Mouse (Mus musculus) MEL (cell line): ENCODE results near the gene Gm45716. TPM values are rescaled to one million over a fixed set of nuclear protein-coding genes. Genes with fewer than 3 reads are reported as not detected.

Experiments
- DNase-seq: peaks from one replicate; pipeline ENCODE4 v3.0.0; 2011; ENCODE audit warnings: low read depth, low spot score
- H3K27ac ChIP-seq: 2 replicates; pipeline ENCODE4 v1.5.1; 2012; ENCODE audit warnings: low read depth, mild to moderate bottlenecking, control low read depth, low read length, moderate library complexity; ENCODE audit not compliant: control insufficient read depth
- H3K27me3 ChIP-seq, 2 experiments: fragments of 150-350 bp in 1 of 2; sonication (generic) in 1 of 2; 2 replicates each; pipeline ENCODE4 v1.6.1; 2012; ENCODE audit warnings: low read length in 2 of 2, mild to moderate bottlenecking in 2 of 2, improper control_type of control experiment in 1 of 2, moderate library complexity in 1 of 2; ENCODE audit not compliant: insufficient read depth in 2 of 2, control insufficient read depth in 1 of 2
- H3K36me3 ChIP-seq, 2 experiments: 2 replicates each; pipeline ENCODE4 v1.6.1; 2012 to 2014; ENCODE audit warnings: low read length in 2 of 2, improper control_type of control experiment in 1 of 2, inconsistent platforms in 1 of 2, mild to moderate bottlenecking in 1 of 2; ENCODE audit not compliant: insufficient read depth in 2 of 2, control insufficient read depth in 1 of 2
- H3K4me1 ChIP-seq, 2 experiments: fragments of 150-350 bp in 1 of 2; sonication (generic) in 1 of 2; 2 replicates each; pipeline ENCODE4 v1.6.1; 2012; ENCODE audit warnings: low read length in 2 of 2, improper control_type of control experiment in 1 of 2, mild to moderate bottlenecking in 1 of 2; ENCODE audit not compliant: insufficient read depth in 2 of 2, control insufficient read depth in 1 of 2
- H3K4me3 ChIP-seq, 2 experiments: fragments of 150-350 bp in 1 of 2; sonication (generic) in 1 of 2; 2 replicates each; pipeline ENCODE4 v1.5.1; 2012; ENCODE audit warnings: low read depth in 2 of 2, low read length in 2 of 2, mild to moderate bottlenecking in 2 of 2, moderate library complexity in 2 of 2, control low read depth in 1 of 2, improper control_type of control experiment in 1 of 2; ENCODE audit not compliant: control insufficient read depth in 1 of 2, insufficient read depth in 1 of 2
- H3K79me2 ChIP-seq: 2 replicates; pipeline ENCODE4 v1.6.1; 2012; ENCODE audit warnings: mild to moderate bottlenecking, low read length, moderate library complexity; ENCODE audit not compliant: control insufficient read depth, poor library complexity, insufficient read depth
- H3K9ac ChIP-seq: 2 replicates; pipeline ENCODE4 v1.6.1; 2012; ENCODE audit warnings: low read depth, mild to moderate bottlenecking, control low read depth, low read length, moderate library complexity; ENCODE audit not compliant: control insufficient read depth, poor library complexity, severe bottlenecking
- H3K9me3 ChIP-seq: fragments of 150-350 bp; sonication (generic); replicated peaks from 2 replicates; pipeline ENCODE4 v1.6.1; 2012; ENCODE audit warnings: mild to moderate bottlenecking, low read length, improper control_type of control experiment, moderate library complexity; ENCODE audit not compliant: insufficient read depth
- CTCF ChIP-seq, 3 experiments: IDR thresholded peaks in 2 of 3; conservative IDR thresholded peaks in 1 of 3; 2 replicates each; pipeline ENCODE4 v1.5.1; 2011 to 2012; ENCODE audit warnings: low read length in 3 of 3, low read depth in 2 of 3, mild to moderate bottlenecking in 2 of 3, improper control_type of control experiment in 1 of 3, inconsistent platforms in 1 of 3, mixed read lengths in 1 of 3, moderate library complexity in 1 of 3; ENCODE audit not compliant: control insufficient read depth in 1 of 3, insufficient read depth in 1 of 3, poor library complexity in 1 of 3, severe bottlenecking in 1 of 3
- JUND ChIP-seq: IDR thresholded peaks from 2 replicates; pipeline ENCODE4 v1.6.1; 2011; ENCODE audit warnings: low read depth, mild to moderate bottlenecking, improper control_type of control experiment, low read length
- KAT2A ChIP-seq: conservative IDR thresholded peaks from 2 replicates; pipeline ENCODE4 v1.6.1; 2012; ENCODE audit warnings: low read depth, low read length, improper control_type of control experiment, inconsistent platforms
- MAX ChIP-seq: IDR thresholded peaks from 2 replicates; pipeline ENCODE4 v1.6.1; 2011; ENCODE audit warnings: low read length, improper control_type of control experiment
- MEF2A ChIP-seq: IDR thresholded peaks from 2 replicates; pipeline ENCODE4 v1.6.1; 2014; ENCODE audit warnings: low read depth, mild to moderate bottlenecking, inconsistent platforms, low read length, improper control_type of control experiment; ENCODE audit not compliant: poor library complexity, insufficient replicate concordance, severe bottlenecking; ENCODE audit errors: extremely low read depth
- MYC ChIP-seq: IDR thresholded peaks from 2 replicates; pipeline ENCODE4 v1.6.1; 2011; ENCODE audit warnings: low read depth, mild to moderate bottlenecking, low read length, improper control_type of control experiment, moderate library complexity
- NRF1 ChIP-seq: IDR thresholded peaks from 2 replicates; pipeline ENCODE4 v1.6.1; 2014; ENCODE audit warnings: low read depth, mild to moderate bottlenecking, inconsistent platforms, low read length, improper control_type of control experiment, moderate library complexity; ENCODE audit not compliant: poor library complexity, insufficient read depth, severe bottlenecking
- POLR2A ChIP-seq, 2 experiments: IDR thresholded peaks; 2 replicates each; pipeline ENCODE4 v1.6.1; 2011 to 2012; ENCODE audit warnings: low read length in 2 of 2, mild to moderate bottlenecking in 2 of 2, control low read depth in 1 of 2, improper control_type of control experiment in 1 of 2, low read depth in 1 of 2, moderate library complexity in 1 of 2; ENCODE audit not compliant: control insufficient read depth in 1 of 2, insufficient read depth in 1 of 2, poor library complexity in 1 of 2
- POLR2AphosphoS2 ChIP-seq: IDR thresholded peaks from 2 replicates; pipeline ENCODE4 v1.6.1; 2011; ENCODE audit warnings: low read length, improper control_type of control experiment
- POLR2AphosphoS5 ChIP-seq: IDR thresholded peaks from 2 replicates; pipeline ENCODE4 v1.6.1; 2012; ENCODE audit warnings: low read depth, borderline replicate concordance, mild to moderate bottlenecking, inconsistent platforms, low read length, moderate library complexity, mixed read lengths
- RCOR1 ChIP-seq: IDR thresholded peaks from 2 replicates; pipeline ENCODE4 v1.6.1; 2012; ENCODE audit warnings: low read depth, mild to moderate bottlenecking, inconsistent platforms, low read length, improper control_type of control experiment
- SIN3A ChIP-seq: IDR thresholded peaks from 2 replicates; pipeline ENCODE4 v1.6.1; 2012; ENCODE audit warnings: low read length, improper control_type of control experiment, inconsistent platforms
- TBP ChIP-seq: IDR thresholded peaks from 2 replicates; pipeline ENCODE4 v1.8.0; 2011; ENCODE audit warnings: low read depth, low read length, improper control_type of control experiment
- ZC3H11A ChIP-seq: IDR thresholded peaks from 2 replicates; pipeline ENCODE4 v1.6.1; 2012; ENCODE audit warnings: low read depth, mild to moderate bottlenecking, inconsistent platforms, low read length, improper control_type of control experiment
- ZNF384 ChIP-seq: IDR thresholded peaks from 2 replicates; pipeline ENCODE4 v1.6.1; 2012; ENCODE audit warnings: low read depth, mild to moderate bottlenecking, inconsistent platforms, low read length, improper control_type of control experiment
- polyA plus RNA-seq, 2 experiments: library from polyadenylated mRNA; stranded (reverse) in 1 of 2; unstranded in 1 of 2; fragments of >175 nt in 1 of 2; fragments of >200 nt in 1 of 2; gene quantifications; 2 replicates each; pipeline versions ENCODE4 v1.2.1 to v1.2.4; 2012; ENCODE audit warnings: low replicate concordance in 2 of 2, low read depth in 1 of 2; ENCODE audit not compliant: insufficient read length in 2 of 2, insufficient read depth in 1 of 2, missing spikeins in 1 of 2
- total RNA-seq: library from RNA; depleted of rRNA; stranded (reverse); fragments of 300-350 nt; gene quantifications from 2 replicates; pipeline ENCODE4 v1.2.3, GENCODE M21; 2012; rRNA removed

The Gm45716 gene
- total RNA-seq (2.0 and 2.9 TPM in 2 replicates), polyA plus RNA-seq (1 to 10 TPM in 1 of 2 experiments, not detected in 1; 4.1 TPM)

DNA sequence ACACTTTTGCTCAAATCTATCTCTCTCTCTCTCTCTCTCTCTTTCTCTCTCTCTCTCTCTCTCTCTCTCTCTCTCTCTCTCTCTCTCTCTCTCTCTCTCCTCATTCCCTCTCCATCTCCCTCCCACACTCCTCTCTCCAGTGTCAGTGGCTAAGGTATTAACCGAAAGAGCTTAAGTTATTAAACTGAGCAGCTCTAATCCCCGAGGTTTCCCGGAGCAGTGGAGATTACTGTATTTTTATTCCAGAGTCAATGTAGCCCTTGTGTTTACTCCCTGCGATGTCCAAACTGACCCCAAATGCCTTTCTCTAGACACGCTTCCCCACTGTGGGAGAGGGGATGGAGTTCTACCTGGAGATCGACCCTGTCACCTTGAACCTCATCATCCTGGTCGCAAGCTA is at the start of gene Gm45716:
Gene Gm45716, plus strand, starts transcription at position 243 of the 400 bp plus-strand sequence.
- Histone ChIP-seq H3K27ac (no peak within 1 kb of the TSS), H3K9me3 (no peaks in the 10 kb centered on the region), H3K79me2 (no peaks in the 10 kb centered on the region), H3K4me1 (no peaks in the 10 kb centered on the region), H3K4me3 (no peak within 1 kb of the TSS), H3K36me3 (no peaks in the 10 kb centered on the region), H3K27me3 (peaks cover 2 to 8% of the 10 kb centered on the region in 2 experiments; a peak in 2 of 4 replicates), H3K9ac (no peak within 1 kb of the TSS)
- DNase-seq: no peak
- TF ChIP-seq SIN3A (no peak), NRF1 (no peak), CTCF (IDR thresholded peaks at IDR 0.05 in 2 of 3, conservative IDR thresholded peaks at IDR 0.05 in 1 of 3; ENCODE audit: control insufficient read depth in 1 of 3, insufficient read depth in 1 of 3, low read depth in 2 of 3, low read length in 3 of 3, poor library complexity in 1 of 3, severe bottlenecking in 1 of 3) (no peak), ZNF384 (no peak), ZC3H11A (no peak), POLR2AphosphoS2 (no peak), POLR2A (IDR thresholded peaks at IDR 0.05; ENCODE audit: control insufficient read depth in 1 of 2, insufficient read depth in 1 of 2, low read depth in 1 of 2, low read length in 2 of 2, poor library complexity in 1 of 2) (no peak), MEF2A (no peak), KAT2A (no peak), POLR2AphosphoS5 (no peak)

DNA sequence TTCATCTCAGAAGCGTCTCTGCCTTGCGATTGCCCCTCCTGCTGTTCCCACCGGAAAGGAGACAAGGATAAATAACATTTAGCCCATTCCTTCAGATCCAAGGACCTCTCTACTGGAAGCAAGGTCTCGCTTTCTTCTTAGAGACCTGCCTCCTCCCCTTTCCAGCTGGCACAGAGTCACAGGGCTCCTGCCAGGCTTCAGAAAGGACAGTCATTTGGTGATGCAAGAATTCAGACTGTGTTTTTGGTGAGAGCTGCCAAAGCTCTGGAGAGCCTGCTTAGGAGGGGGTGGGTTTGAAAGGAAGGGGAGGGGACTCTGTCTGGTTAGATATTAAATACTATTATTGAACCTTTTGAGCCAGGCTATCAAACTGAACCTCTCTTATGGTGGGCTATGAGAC is 45.1 kb upstream of the Gm45716 start:
- no peaks in the 10 kb centered on the region for H3K79me2 ChIP-seq
- H3K9me3 ChIP-seq: no peaks in the 10 kb centered on the region
- H3K4me3 ChIP-seq: no peak overlapping the region
- no peak for DNase-seq
- peaks cover 3 to 5% of the 10 kb centered on the region in 2 experiments; a peak in 2 of 4 replicates for H3K27me3 ChIP-seq
- no peaks in the 10 kb centered on the region for H3K36me3 ChIP-seq
- H3K27ac ChIP-seq: no peak overlapping the region
- TF ChIP-seq MAX (no peak), TBP (no peak), MYC (no peak), RCOR1 (no peak)
- no peaks in the 10 kb centered on the region for H3K4me1 ChIP-seq
- H3K9ac ChIP-seq: no peak overlapping the region

DNA sequence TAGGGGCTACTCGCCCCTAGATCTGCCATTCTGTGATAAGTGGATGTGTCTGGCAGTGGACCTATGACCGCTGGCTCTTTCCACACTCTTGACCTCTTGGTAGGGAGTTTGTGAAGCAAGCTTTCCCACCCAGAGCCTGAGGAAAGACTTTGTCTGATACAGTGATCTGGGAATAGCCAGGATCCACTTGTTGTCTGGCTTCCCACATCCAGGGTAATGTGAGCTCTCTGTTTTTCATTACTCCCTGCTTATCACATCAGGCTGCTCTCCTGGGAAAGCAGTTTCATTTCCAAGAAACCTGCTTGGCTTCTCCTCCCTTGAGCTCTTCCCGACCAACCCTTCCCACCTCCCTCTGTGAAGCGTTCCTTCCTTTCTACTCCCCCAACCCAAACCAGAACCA is 44.5 kb upstream of the Gm45716 start:
- no peak for TF ChIP-seq KAT2A
- TF ChIP-seq RCOR1: no peak
- no peak for TF ChIP-seq MEF2A
- no peak for TF ChIP-seq JUND
- H3K4me3 ChIP-seq: no peak overlapping the region
- no peaks in the 10 kb centered on the region for H3K4me1 ChIP-seq
- no peak overlapping the region for H3K9ac ChIP-seq
- H3K27ac ChIP-seq: no peak overlapping the region
- H3K79me2 ChIP-seq: no peaks in the 10 kb centered on the region
- H3K9me3 ChIP-seq: no peaks in the 10 kb centered on the region
- H3K27me3 ChIP-seq: peaks cover 3 to 5% of the 10 kb centered on the region in 2 experiments; a peak in 2 of 4 replicates
- no peak for DNase-seq
- H3K36me3 ChIP-seq: no peaks in the 10 kb centered on the region
